Comparison of ENCODE assay signal across 36 mouse cellular contexts in genomic region chr2:170630553-170630952, GRCm38 (mm10). TPM values are rescaled to one million over a fixed set of nuclear protein-coding genes. Genes with fewer than 3 reads are reported as not detected.
"Had no signal": no experiment of that assay in that cellular context is flagged by ENCODE, and none has a peak within 500 bp of the region (broad histone marks: within the 10 kb centered on the region; RNA-seq: fewer than 3 reads in every experiment).

No protein-coding gene starts in this region.

- DNase-seq: gastrocnemius, adult 2 months; gastrocnemius, postnatal 10 days; gastrocnemius, postnatal 25 days; heart, adult 2 months; heart, postnatal 10 days; heart, postnatal 4 days; kidney, adult 18-20 months; kidney, adult 8-10 months; kidney, postnatal 25 days; liver; liver, embryonic 13.5 days had no signal

- H3K9ac ChIP-seq: hindbrain, embryonic 12.5 days; hindbrain, embryonic 14.5 days; intestine, embryonic 15.5 days; limb, embryonic 12.5 days; liver, embryonic 13.5 days; liver, embryonic 15.5 days had no signal

- H3K9me3 ChIP-seq: hindbrain, embryonic 12.5 days; intestine, embryonic 15.5 days; limb, embryonic 10.5 days had no signal

- ATAC-seq: hindbrain, embryonic 16.5 days; inflammation-experienced regulatory T-cells, adult 6 months; intestine, embryonic 15.5 days; intestine, postnatal 0 days had no signal

- H3K4me3 ChIP-seq: gastrocnemius, adult 2 months; heart, adult 2 months; hindbrain, embryonic 10.5 days; hindbrain, embryonic 12.5 days; intestine, embryonic 15.5 days; layer of hippocampus, adult 2 months; left cerebral cortex, adult 2 months; limb, embryonic 10.5 days; limb, embryonic 12.5 days; liver, embryonic 13.5 days; liver, embryonic 15.5 days had no signal

- H3K36me3 ChIP-seq: hindbrain, embryonic 10.5 days; hindbrain, embryonic 12.5 days; intestine, embryonic 15.5 days; limb, embryonic 10.5 days; limb, embryonic 12.5 days; liver, embryonic 13.5 days; liver, embryonic 15.5 days had no signal

- H3K4me1 ChIP-seq: hindbrain, embryonic 10.5 days; intestine, embryonic 15.5 days; liver, embryonic 13.5 days; liver, embryonic 15.5 days had no signal

- H3K27me3 ChIP-seq: hindbrain, embryonic 12.5 days; intestine, embryonic 15.5 days; limb, embryonic 12.5 days; liver, embryonic 13.5 days; liver, embryonic 15.5 days had no signal

- H3K27ac ChIP-seq: gastrocnemius, adult 2 months; heart, adult 2 months; hindbrain, embryonic 10.5 days; hindbrain, embryonic 12.5 days; hindbrain, embryonic 14.5 days; intestine, embryonic 15.5 days; layer of hippocampus, adult 2 months; left cerebral cortex, adult 2 months; limb, embryonic 10.5 days; limb, embryonic 12.5 days; liver, embryonic 13.5 days; liver, embryonic 15.5 days had no signal

- H3K4me2 ChIP-seq: heart, embryonic 11.5 days; hindbrain, embryonic 12.5 days; hindbrain, embryonic 14.5 days; intestine, embryonic 15.5 days; limb, embryonic 12.5 days; liver, embryonic 11.5 days; liver, embryonic 13.5 days; liver, embryonic 15.5 days had no signal

RNA-seq across cellular contexts. Expression of gene 4930470P17Rik, which starts 28.7 kb away (rescaled TPM):
- total RNA-seq: gastrocnemius, adult 2 months; gastrocnemius, postnatal 10 days; gastrocnemius, postnatal 25 days; gastrocnemius, postnatal 4 days; granulocyte monocyte progenitor cell, adult 5-6 weeks; heart, adult 2 months; heart, postnatal 10 days; heart, postnatal 25 days; heart, postnatal 4 days; layer of hippocampus, adult 2 months; layer of hippocampus, postnatal 10 days; layer of hippocampus, postnatal 25 days; left cerebral cortex, adult 2 months; left cerebral cortex, postnatal 14 days; left cerebral cortex, postnatal 36 days had no signal
- polyA plus RNA-seq: frontal cortex, adult 2 months; heart, adult 2 months; heart, embryonic 11.5 days; heart, embryonic 14.5 days; heart, embryonic 16.5 days; hindbrain, embryonic 10.5 days; hindbrain, embryonic 12.5 days; inflammation-experienced regulatory T-cells, adult 6 months; intestine, embryonic 15.5 days; intestine, postnatal 0 days; limb, embryonic 10.5 days; limb, embryonic 12.5 days; limb, embryonic 14.5 days; liver, embryonic 11.5 days; liver, embryonic 13.5 days; liver, embryonic 15.5 days had no signal
